Mouse (Mus musculus): Measurements from ENCODE around the gene Arhgef7. TPM values are rescaled to one million over a fixed set of nuclear protein-coding genes. Genes with fewer than 3 reads are reported as not detected.
A peak's percentile ranks its signal among the peaks of the same experiment; 100 is the strongest.

Gene Arhgef7
- total RNA-seq (2012; rRNA removed): 33.0 and 35.8 TPM in 2 replicates

DNA sequence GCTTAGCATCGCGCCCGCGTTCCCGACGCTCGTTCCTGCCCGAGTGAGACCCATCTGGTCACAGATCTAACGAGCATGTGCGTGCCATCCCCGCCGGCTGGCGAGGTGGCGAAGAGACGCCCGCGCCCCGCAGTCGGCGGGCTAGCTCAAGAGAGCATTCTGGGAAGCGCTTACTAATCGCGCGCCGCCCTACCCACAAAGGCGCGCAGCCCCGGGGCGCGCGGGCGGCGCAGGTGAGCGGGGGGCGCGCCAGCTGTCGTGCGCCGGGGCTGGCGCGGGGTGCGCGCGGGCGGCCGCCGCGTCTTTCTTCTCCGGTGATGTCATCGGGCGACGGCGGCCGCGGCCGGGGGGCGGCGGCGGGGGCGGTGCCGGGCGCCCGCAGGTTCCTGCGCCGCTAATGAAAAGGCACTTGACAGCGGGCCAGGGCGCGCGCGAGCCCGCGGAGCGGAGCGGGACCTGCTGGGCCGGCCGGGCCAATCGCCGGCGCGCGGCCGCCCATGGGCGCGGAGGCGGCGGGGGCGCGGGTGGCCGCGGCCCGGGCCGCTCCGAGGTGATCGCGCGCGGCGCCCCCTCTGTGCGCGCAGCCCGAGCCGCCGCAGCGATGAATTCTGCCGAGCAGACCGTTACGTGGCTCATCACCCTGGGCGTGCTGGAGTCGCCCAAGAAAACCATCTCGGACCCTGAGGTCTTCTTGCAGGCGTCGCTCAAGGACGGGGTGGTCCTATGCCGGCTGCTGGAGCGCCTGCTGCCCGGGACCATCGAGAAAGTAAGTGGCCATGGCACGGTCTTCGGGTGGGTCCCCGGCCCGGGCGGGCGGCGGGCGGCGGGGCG is at the start of gene Arhgef7:
Gene Arhgef7, plus strand, starts transcription at position 71 of the 831 bp plus-strand sequence.
- Histone ChIP-seq H3K4me1 (ENCODE audit: control insufficient read depth in 2 of 2, insufficient read depth in 2 of 2, low read length in 2 of 2, poor library complexity in 1 of 2) (no peaks in the 10 kb centered on the region), H3K27ac (ENCODE audit: insufficient read depth, low read depth, low read length, poor library complexity, severe bottlenecking) (no peak within 1 kb of the TSS), H3K36me3 (ENCODE audit: control insufficient read depth, insufficient read depth, low read length, poor library complexity, severe bottlenecking) (no peaks in the 10 kb centered on the region), H3K9me3 (ENCODE audit: control insufficient read depth, insufficient read depth, low read depth, low read length) (no peaks in the 10 kb centered on the region), H3K9ac (ENCODE audit: insufficient read depth, low read depth, low read length, poor library complexity, severe bottlenecking) (peak within 1 kb of the TSS; percentile 87), H3K4me3 (ENCODE audit: insufficient read depth in 1 of 2, low read depth in 1 of 2, low read length in 2 of 2, poor library complexity in 1 of 2, severe bottlenecking in 1 of 2) (peak within 1 kb of the TSS; percentile 90 to 99)
- TF ChIP-seq HCFC1 (IDR thresholded peaks at IDR 0.05; ENCODE audit: borderline replicate concordance, insufficient read depth, low read length) (peak; percentile 19; the same call in 1 of the 2 replicates), ZC3H11A (IDR thresholded peaks at IDR 0.05; ENCODE audit: borderline replicate concordance, low read depth, low read length) (no peak)
- peak; percentile 38 for DNase-seq (ENCODE audit: low read depth, low spot score)
- in situ Hi-C loops (cut with MboI; ENCODE audit: low sequenced_read_pairs in 2 of 2, unreplicated experiment in 2 of 2): no loop called here

DNA sequence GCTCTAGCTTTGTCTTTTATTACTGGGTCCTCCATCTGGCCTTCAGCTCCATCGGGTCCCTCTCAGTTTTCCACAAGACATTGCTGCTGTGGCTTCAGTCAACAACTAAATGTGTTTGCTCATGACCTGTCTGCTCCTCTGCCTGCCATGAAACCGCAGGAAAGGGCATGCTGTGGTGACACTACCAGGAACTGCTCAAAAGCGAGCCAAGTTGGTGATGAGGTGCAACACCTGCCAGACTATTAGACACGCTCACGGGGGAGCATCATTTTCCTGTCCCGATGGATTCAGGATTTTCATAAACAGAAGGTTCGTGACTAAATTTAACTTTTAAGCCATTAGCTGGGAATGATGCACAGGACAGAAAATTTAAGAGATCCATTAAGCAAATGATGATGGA is 43.0 kb upstream of the Arhgef7 start:
- no peak overlapping the region for H3K9ac ChIP-seq (ENCODE audit: insufficient read depth, low read depth, low read length, poor library complexity, severe bottlenecking)
- DNase-seq (ENCODE audit: low read depth, low spot score): no peak
- H3K4me3 ChIP-seq (ENCODE audit: insufficient read depth in 1 of 2, low read depth in 1 of 2, low read length in 2 of 2, poor library complexity in 1 of 2, severe bottlenecking in 1 of 2): no peak overlapping the region
- H3K4me1 ChIP-seq (ENCODE audit: control insufficient read depth in 2 of 2, insufficient read depth in 2 of 2, low read length in 2 of 2, poor library complexity in 1 of 2): no peaks in the 10 kb centered on the region
- H3K27ac ChIP-seq (ENCODE audit: insufficient read depth, low read depth, low read length, poor library complexity, severe bottlenecking): no peak overlapping the region
- in situ Hi-C loops (cut with MboI; ENCODE audit: low sequenced_read_pairs in 2 of 2, unreplicated experiment in 2 of 2): no loop called here
- H3K36me3 ChIP-seq (ENCODE audit: control insufficient read depth, insufficient read depth, low read length, poor library complexity, severe bottlenecking): no peaks in the 10 kb centered on the region
- H3K9me3 ChIP-seq (ENCODE audit: control insufficient read depth, insufficient read depth, low read depth, low read length): no peaks in the 10 kb centered on the region
- TF ChIP-seq CHD2 (IDR thresholded peaks at IDR 0.05; ENCODE audit: low read depth, low read length) (no peak), ZC3H11A (IDR thresholded peaks at IDR 0.05; ENCODE audit: borderline replicate concordance, low read depth, low read length) (no peak), HCFC1 (IDR thresholded peaks at IDR 0.05; ENCODE audit: borderline replicate concordance, insufficient read depth, low read length) (no peak), MAFK (IDR thresholded peaks at IDR 0.05; ENCODE audit: insufficient read depth, low read depth, low read length) (no peak), ZNF384 (IDR thresholded peaks at IDR 0.05; ENCODE audit: low read depth, low read length) (no peak)

DNA sequence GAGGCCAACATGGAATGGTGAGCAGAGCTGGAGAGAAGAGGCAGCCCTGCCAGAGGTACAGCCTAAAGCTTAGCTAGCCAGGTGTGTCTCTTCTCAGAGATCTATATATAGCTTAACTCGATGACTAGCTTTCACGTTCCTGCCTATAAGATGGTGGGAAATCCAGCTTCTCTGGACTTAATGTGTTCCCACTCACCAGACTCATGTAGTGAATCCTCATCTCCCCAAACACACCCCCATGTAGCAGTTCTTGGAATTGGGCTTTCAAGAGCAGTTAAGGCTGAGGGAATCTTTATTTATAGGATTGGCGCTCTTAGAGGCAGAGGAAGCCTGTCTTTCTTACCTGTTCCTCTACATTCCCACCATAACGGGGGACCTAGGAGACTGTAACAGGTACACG is 40.3 kb upstream of the Arhgef7 start:
- no peak for TF ChIP-seq ZC3H11A (IDR thresholded peaks at IDR 0.05; ENCODE audit: borderline replicate concordance, low read depth, low read length)
- TF ChIP-seq MAFK (IDR thresholded peaks at IDR 0.05; ENCODE audit: insufficient read depth, low read depth, low read length): no peak
- TF ChIP-seq HCFC1 (IDR thresholded peaks at IDR 0.05; ENCODE audit: borderline replicate concordance, insufficient read depth, low read length): no peak
- no peak for TF ChIP-seq CHD2 (IDR thresholded peaks at IDR 0.05; ENCODE audit: low read depth, low read length)
- no peak for TF ChIP-seq ZNF384 (IDR thresholded peaks at IDR 0.05; ENCODE audit: low read depth, low read length)
- in situ Hi-C loops (cut with MboI; ENCODE audit: low sequenced_read_pairs in 2 of 2, unreplicated experiment in 2 of 2): no loop called here

DNA sequence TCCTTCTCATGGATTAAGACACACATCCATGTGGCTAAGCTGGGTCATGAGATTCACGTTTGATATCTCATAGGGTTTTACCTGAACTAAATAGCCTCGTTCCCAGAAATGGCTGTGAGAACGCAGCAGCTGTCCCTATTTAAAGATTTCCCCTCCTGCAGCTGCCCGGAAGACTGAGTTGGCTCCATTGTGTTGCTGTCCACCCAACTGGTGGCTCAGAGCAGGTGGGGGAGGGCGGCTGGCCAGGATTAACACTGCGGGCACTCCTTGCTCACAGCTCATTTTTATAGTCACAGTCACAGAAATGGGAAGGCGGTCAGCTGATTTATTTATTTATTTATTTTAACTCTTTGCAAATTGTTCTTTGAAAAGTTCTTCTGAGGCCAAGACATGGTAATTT is 37.6 kb upstream of the Arhgef7 start:
- H3K9me3 ChIP-seq (ENCODE audit: control insufficient read depth, insufficient read depth, low read depth, low read length): no peaks in the 10 kb centered on the region
- no peak overlapping the region for H3K27ac ChIP-seq (ENCODE audit: insufficient read depth, low read depth, low read length, poor library complexity, severe bottlenecking)
- no peak overlapping the region for H3K9ac ChIP-seq (ENCODE audit: insufficient read depth, low read depth, low read length, poor library complexity, severe bottlenecking)
- TF ChIP-seq CHD2 (IDR thresholded peaks at IDR 0.05; ENCODE audit: low read depth, low read length): no peak
- no peak for TF ChIP-seq ZNF384 (IDR thresholded peaks at IDR 0.05; ENCODE audit: low read depth, low read length)
- TF ChIP-seq HCFC1 (IDR thresholded peaks at IDR 0.05; ENCODE audit: borderline replicate concordance, insufficient read depth, low read length): no peak
- H3K4me1 ChIP-seq (ENCODE audit: control insufficient read depth in 2 of 2, insufficient read depth in 2 of 2, low read length in 2 of 2, poor library complexity in 1 of 2): no peaks in the 10 kb centered on the region
- no peak overlapping the region for H3K4me3 ChIP-seq (ENCODE audit: insufficient read depth in 1 of 2, low read depth in 1 of 2, low read length in 2 of 2, poor library complexity in 1 of 2, severe bottlenecking in 1 of 2)
- H3K36me3 ChIP-seq (ENCODE audit: control insufficient read depth, insufficient read depth, low read length, poor library complexity, severe bottlenecking): no peaks in the 10 kb centered on the region
- in situ Hi-C loops (cut with MboI; ENCODE audit: low sequenced_read_pairs in 2 of 2, unreplicated experiment in 2 of 2): no loop called here
- DNase-seq (ENCODE audit: low read depth, low spot score): no peak

More for the DNA sequence above, 40.3 kb upstream of the Arhgef7 start:
- H3K27ac ChIP-seq (ENCODE audit: insufficient read depth, low read depth, low read length, poor library complexity, severe bottlenecking): no peak overlapping the region
- DNase-seq (ENCODE audit: low read depth, low spot score): no peak
- no peak overlapping the region for H3K4me3 ChIP-seq (ENCODE audit: insufficient read depth in 1 of 2, low read depth in 1 of 2, low read length in 2 of 2, poor library complexity in 1 of 2, severe bottlenecking in 1 of 2)
- no peaks in the 10 kb centered on the region for H3K36me3 ChIP-seq (ENCODE audit: control insufficient read depth, insufficient read depth, low read length, poor library complexity, severe bottlenecking)
- H3K9ac ChIP-seq (ENCODE audit: insufficient read depth, low read depth, low read length, poor library complexity, severe bottlenecking): no peak overlapping the region
- no peaks in the 10 kb centered on the region for H3K4me1 ChIP-seq (ENCODE audit: control insufficient read depth in 2 of 2, insufficient read depth in 2 of 2, low read length in 2 of 2, poor library complexity in 1 of 2)
- no peaks in the 10 kb centered on the region for H3K9me3 ChIP-seq (ENCODE audit: control insufficient read depth, insufficient read depth, low read depth, low read length)
